Mouse (Mus musculus): Measurements from ENCODE around the gene Srgap3. TPM values are rescaled to one million over a fixed set of nuclear protein-coding genes. Genes with fewer than 3 reads are reported as not detected.
A peak's percentile ranks its signal among the peaks of the same experiment; 100 is the strongest.

The Srgap3 gene
- total RNA-seq, 2 experiments from 2014 or later: 241 to 270 TPM

- peak; percentile 69 to 72 for DNase-seq (ENCODE audit: extremely low spot score in 1 of 2, low spot score in 1 of 2)
Observed at GRCm38 (mm10) chr6:112696056-112696950, 250.8 kb downstream of the Srgap3 start, which contains the start of gene Rad18. TSS of gene Rad18 (minus strand) at chr6:112696686.

GRCm38 (mm10) chr6:112694492-112694891, 252.6 kb downstream of the Srgap3 start:
- no peak for DNase-seq (ENCODE audit: extremely low spot score in 1 of 2, low spot score in 1 of 2)

- no peak for DNase-seq (ENCODE audit: extremely low spot score in 1 of 2, low spot score in 1 of 2)
Observed at GRCm38 (mm10) chr6:112691523-112691922, 255.5 kb downstream of the Srgap3 start.

- no peak for DNase-seq (ENCODE audit: extremely low spot score in 1 of 2, low spot score in 1 of 2)
Observed at GRCm38 (mm10) chr6:112688033-112688432, 259.0 kb downstream of the Srgap3 start.

- DNase-seq (ENCODE audit: extremely low spot score in 1 of 2, low spot score in 1 of 2): no peak
Observed at GRCm38 (mm10) chr6:112686485-112686884, 260.6 kb downstream of the Srgap3 start.

DNA sequence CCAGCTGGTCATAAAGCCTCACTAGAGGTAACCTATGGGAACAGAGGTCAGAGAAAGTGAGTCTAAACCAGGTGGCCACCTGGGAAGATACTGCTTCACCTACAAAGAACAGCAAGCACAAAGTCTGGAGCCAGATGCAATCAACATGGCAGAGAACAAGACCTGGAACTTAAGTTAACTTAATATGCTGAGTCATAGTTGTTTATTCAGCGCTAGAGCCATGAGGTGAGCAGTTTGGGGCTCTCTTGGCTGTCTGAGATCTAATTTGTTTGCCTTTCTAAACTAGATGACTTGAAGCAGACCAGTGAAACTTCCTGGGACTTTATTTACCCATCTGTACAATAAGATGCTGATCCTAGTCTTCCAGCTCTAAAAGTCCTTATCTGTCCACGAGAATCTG, 263.0 kb downstream of the Srgap3 start:
- no peak for DNase-seq (ENCODE audit: extremely low spot score in 1 of 2, low spot score in 1 of 2)

Other genes with a start within 250 kb of the Srgap3 start
- gene Thumpd3, start 99.0 kb upstream of the Srgap3 start, total RNA-seq (2021): 10 to 100 TPM; 34.3 to 42.3 TPM
- gene Setd5, start 130.1 kb upstream of the Srgap3 start, total RNA-seq (2021): 100 to 1,000 TPM in 1 of 2 experiments, 10 to 100 TPM in 1; 92.7 to 121 TPM
- 10 to 100 TPM; 73.2 to 84.9 TPM for gene Lhfpl4, start 248.1 kb upstream of the Srgap3 start, total RNA-seq (2021)

Measured in layer of hippocampus, postnatal 25 days (tissue).